Mouse (Mus musculus) monocyte, adult 2 months (primary cell): Measurements from ENCODE around the gene Psma1.

Experiments used
- DNase-seq, 2 experiments: peaks; one replicate each; pipeline ENCODE4 v3.0.0; 2022; ENCODE audit warnings: low spot score in 2 of 2, low read depth in 1 of 2

The Psma1 gene

DNA sequence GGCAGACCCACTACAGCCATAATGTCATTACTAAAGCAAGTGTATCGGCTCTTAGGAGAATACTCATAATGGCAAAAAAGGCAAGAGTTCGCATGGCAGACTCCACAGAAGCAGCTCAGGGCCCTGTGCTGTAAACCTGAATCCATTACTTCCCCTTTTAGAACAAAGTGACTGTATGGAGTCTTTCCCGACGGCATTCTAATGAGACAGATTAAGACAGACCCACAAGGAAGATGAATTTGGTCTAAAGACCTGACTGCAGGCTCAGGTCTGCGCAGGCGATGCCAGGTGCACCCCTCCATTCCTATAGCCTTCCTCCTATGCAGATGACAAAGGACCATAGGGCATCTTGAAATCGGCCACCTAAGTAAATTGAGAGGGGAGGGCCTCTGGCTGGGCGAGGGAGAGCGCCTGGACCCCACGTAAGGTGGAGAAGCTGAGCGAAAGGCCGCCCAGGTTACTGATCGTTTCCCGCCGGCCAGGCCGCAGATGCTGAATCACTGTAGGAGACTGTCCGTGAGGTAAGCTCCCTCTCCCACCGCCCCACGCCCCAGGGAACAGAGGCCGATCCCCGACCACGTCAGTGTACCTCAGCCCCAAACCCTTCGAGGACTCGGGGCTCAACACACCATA is 430 bp downstream of the Psma1 start:
- DNase-seq: no peak

DNA sequence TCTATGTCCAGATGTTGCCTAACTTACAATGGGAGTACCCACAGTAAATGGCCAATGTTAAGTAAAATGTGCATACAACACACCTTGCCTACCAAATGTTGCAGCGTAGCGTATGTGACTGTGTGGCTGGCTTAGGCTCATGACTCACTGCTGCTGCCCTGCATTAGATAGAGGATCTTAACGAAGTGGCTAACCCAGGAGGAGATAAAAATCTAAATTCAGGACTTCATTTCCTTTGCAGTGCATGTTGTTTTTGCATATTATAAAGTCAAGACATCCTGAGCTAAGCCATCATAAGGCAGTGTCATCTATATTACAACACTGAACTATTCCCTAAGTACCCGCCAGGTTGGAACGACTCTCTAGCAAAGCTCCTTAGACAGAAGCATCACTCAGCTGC is 7.5 kb downstream of the Psma1 start:
- DNase-seq: no peak

DNA sequence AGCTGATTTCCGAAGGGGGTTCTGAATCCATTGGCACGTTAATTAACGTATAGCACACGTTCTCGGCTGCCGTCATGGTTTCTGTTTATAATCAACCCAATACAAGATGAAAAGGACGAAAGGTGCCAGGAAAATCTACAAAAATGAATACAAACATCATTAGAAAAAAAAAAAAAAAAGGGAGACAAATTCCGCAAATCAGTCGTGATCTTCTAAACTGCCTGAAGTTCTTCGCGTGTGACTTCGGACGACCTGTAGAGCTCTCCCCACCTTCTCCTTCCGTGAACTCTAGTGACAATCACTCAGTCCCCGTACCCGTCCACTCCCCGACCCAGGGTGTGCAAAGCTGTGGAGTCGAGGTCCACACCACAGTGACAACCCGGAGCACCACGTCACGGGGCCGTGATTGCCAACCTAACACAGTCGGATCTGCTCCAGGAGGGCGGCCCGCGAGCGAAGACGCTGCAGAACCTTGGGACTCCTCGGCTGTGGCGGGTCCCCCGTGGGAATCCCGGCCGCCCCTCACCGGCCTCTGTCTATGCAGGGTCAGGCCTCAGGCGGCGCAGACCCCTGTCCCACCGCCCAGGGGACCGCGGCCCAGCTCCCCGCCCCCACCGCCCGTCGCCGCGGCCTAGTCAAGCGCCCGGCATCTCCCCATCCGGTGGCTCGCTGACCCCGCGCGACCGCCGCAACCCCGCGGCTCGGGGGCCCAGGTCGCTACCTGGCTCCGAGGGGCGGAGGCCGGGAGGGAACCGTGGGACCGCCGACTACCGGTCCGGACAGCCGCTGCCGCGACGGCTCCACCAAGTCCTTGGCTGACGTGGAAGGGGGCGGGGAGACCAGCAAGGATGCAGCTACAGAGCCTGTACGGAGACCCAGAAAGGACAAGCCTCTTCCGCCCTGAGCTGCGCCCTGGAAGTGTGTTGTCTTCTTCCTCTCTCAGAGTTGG is 21.8 kb downstream of the Psma1 start, which contains the start of gene Copb1:
Copb1 (minus strand) TSS at position 827 of the 949 bp plus-strand sequence.
- DNase-seq: peak; percentile 69 to 76

DNA sequence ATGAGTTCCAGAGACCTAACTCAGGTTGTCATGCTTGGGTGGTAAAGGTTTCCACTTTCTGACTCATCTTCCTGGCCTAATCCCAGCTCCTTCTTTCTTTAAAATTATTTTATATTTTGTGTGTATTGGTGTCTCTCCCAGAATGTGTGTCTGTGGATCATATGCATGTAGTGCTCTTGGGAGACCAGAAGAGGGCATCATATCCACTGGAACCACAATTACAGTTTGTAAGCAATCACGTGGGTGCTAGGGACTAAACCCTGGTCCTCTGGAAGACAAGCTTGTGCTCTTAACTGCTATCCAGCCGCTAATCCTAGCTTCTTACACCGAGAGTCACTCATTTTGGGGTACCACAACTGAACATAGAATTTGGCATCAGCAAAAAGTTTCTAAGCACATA is 24.2 kb downstream of the Psma1 start:
- no peak for DNase-seq

DNA sequence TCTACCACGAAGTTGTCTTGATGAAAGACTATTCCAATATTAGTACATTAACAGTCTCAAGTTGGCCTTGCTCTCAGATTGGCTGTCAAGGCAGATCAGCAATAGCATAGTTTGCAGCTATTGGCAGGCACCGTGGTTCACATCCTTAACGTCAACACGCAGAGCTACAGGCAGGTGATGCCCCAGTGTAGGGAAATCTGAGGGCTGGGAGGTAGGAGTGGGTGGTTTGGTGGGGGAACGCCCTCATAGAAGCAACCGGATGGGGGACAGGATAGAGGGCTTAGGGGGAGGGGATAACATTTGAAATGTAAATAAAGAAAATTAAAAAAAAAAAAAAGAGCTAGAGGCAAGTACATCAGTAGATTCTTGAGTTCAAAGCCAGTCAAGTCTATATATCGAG is 41.9 kb downstream of the Psma1 start:
- DNase-seq: no peak

DNA sequence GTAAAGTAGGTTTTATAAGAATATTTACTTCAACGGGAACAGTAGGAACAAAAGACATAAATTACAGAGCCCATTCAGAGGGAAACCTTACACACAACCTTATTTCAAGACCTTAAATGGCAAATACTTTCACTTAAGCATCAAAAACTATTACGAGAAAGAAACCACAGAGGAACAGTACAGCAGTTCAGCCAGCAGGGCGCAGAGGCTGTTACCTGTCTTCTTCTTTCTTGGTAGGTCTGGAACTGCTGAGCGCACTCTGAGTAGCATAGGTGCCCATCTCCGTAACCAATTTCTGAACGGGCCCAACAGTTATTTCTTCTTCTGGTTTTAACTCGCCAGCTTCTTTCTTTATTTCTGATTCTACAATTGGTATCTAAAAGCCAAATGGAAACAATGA is 42.9 kb downstream of the Psma1 start:
- DNase-seq: no peak

DNA sequence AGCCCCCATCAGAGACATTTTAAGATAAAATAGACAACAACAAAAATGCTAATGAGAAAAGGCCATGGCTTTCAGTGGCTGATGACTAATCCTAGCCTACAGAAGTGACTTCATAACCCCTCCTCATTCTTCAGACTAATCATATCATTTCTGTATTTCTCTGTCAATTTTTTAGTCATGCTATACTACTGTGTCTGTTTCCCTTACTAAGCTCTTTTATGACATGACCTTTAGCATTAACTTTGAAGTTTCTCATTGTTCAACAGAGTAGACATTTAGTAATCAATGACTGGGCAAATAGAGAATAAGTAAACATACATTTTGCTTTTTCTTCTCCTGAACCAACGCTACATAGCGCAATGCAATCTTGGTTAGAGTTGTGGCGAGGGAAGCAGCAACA is 44.1 kb downstream of the Psma1 start:
- DNase-seq: no peak

DNA sequence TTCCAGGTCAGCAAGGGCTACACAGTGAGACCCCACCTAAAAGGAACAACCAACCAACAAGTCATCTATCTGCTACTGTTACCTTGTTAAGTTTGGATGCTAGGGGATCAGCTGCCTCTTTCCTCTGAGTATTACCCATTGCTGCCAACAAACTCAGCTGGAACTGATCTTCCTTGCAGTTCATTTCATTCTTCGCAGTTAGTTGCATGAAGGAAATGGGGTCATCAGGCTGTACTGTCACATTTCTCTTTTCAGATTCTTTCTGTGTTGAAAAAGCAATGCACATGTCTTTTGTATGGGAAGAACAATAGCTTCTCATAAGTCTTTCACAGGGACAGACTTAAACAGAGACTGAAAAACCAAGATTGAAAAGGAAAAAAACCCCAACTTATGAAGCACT is 49.4 kb downstream of the Psma1 start:
- no peak for DNase-seq

DNA sequence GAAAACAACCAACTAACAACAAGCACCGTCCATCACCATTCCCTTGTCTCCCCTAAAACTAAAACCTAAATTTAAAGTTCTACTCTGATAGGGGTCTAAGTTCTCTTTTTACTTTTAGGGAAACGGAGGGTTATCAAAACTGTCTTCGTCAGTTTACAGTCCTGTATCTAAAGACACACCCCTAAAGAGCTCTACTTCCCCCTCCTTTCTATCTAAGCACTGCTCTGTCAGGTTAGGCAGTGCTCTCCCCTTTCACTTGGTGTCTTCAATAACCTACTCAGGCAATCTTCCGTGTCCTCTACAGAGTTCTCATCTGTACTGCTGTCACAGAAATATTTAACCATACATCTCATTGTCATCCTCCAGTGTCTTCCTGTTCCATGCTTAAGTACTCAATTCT is 55.5 kb downstream of the Psma1 start:
- DNase-seq: no peak

DNA sequence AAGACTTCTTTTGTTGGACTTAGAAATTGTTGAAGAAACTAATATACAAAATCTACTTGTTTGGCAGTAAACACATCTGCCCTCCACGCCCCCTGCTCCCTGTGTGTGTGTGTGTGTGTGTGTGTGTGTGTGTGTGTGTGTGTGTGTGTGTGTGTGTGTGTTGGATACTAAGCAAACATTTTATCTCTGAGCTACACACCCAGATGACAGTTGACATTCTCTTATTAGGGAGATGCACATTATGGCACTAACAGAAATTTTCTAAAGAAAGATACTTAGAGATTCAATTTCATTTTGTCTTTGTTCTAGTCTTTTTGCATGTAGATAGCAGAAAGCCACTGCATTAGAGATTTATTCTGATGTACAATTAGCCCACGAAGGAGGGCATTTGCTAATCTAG is 59.0 kb downstream of the Psma1 start:
- no peak for DNase-seq
